Mouse (Mus musculus): ENCODE results near the gene Doc2b.

- TF ChIP-seq CTCF (IDR thresholded peaks at IDR 0.05): no peak
- no peak for TF ChIP-seq EP300 (IDR thresholded peaks at IDR 0.05)
These were observed 3.3 kb downstream of the Doc2b start for GRCm38 (mm10) chr11:75792535-75792934.

All from lung, postnatal 0 days (tissue).